Mouse (Mus musculus) spleen, adult 2 months (tissue): ENCODE measurements at regions not wholly inside any gene's neighbourhood (a gene's known extent, or its start where the extent isn't known, plus 50 kb on each side); places are given as distances from the start of the nearest gene placed in this dataset.

ENCODE experiments used
- CTCF ChIP-seq: fragments of 200-500 bp; IDR thresholded peaks from 2 replicates; pipeline ENCODE4 v1.5.1; 2011; ENCODE audit warnings: mild to moderate bottlenecking, inconsistent platforms; ENCODE audit not compliant: insufficient read depth, insufficient read length, insufficient replicate concordance; ENCODE audit errors: extremely low read depth
- POLR2A ChIP-seq: fragments of 200-500 bp; IDR thresholded peaks from 2 replicates; pipeline ENCODE4 v1.6.1; 2011; ENCODE audit warnings: low read depth, low read length, inconsistent platforms

- TF ChIP-seq CTCF: no peak
- TF ChIP-seq POLR2A: no peak
These were observed 294.9 kb upstream of the Tbx18 start for GRCm38 (mm10) chr9:88025936-88026335.
